Mouse (Mus musculus): ENCODE results near the gene Kctd12b.
"Not testable (repeated sequence)": the region's sequence is repeated elsewhere in the genome, so short reads cannot be mapped to it uniquely, and the experiment has no call there.

Kctd12b gene

DNA sequence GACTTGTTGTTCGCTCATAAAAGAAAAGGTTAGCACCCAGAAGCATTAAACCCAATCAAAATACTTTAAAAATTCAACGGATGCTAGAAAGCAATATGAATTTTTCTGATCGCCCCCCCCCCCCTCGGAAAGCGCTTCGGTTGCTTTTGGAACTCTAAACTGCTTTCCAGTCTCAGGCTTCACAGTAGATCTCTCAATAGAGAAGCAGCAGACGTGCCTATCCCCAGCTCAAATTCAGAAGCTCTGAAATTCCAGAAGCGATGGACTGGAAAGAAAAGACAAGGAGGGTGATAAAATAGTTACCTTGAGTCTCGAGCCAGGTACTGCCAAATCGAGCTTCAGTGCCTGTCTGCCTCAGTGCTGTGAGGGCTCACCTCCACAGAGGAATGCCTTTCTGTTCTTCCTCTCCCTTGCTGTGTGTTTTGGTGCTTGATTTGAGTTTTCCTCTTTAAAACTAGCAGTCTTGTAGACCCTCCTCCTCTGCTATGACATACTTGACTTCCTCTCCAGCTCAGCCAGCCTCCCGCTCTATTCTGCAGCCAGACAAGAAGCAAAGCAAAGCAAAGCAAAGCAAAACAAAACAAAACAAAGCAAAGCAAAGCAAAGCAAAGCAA is at the start of gene Kctd12b:
Kctd12b (minus strand) TSS at position 610 of the 614 bp plus-strand sequence.
- DNase-seq (ENCODE audit: low spot score in 2 of 2), result no peak

GRCm38 (mm10) chrX:153742493-153742892 is 46.3 kb upstream of the Kctd12b start:
- no peak for DNase-seq (ENCODE audit: low spot score in 2 of 2)

DNA sequence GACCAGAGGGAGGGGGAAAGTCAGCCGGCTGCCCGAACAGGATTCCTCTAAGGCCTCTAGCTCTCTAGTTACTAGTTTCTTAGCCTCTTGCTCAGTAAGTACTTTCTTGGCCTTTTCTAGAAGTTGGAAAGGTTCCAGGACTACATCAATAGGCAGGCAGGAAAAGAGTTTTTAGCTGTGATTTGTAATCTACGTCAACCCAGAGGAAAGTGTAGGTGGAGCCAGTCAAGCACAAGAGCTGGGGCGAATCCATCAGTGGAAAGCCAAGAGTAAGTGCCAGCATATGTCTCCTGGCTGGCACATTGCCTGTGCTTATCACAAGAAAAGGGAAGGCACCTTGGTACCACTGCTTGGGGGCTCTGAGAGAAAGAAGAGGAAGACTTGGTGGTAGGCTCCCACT is 39.5 kb upstream of the Kctd12b start:
- DNase-seq (ENCODE audit: low spot score in 2 of 2), result no peak

- DNase-seq (ENCODE audit: low spot score in 2 of 2), result no peak
These were observed 28.2 kb upstream of the Kctd12b start for GRCm38 (mm10) chrX:153724400-153724799.

DNA sequence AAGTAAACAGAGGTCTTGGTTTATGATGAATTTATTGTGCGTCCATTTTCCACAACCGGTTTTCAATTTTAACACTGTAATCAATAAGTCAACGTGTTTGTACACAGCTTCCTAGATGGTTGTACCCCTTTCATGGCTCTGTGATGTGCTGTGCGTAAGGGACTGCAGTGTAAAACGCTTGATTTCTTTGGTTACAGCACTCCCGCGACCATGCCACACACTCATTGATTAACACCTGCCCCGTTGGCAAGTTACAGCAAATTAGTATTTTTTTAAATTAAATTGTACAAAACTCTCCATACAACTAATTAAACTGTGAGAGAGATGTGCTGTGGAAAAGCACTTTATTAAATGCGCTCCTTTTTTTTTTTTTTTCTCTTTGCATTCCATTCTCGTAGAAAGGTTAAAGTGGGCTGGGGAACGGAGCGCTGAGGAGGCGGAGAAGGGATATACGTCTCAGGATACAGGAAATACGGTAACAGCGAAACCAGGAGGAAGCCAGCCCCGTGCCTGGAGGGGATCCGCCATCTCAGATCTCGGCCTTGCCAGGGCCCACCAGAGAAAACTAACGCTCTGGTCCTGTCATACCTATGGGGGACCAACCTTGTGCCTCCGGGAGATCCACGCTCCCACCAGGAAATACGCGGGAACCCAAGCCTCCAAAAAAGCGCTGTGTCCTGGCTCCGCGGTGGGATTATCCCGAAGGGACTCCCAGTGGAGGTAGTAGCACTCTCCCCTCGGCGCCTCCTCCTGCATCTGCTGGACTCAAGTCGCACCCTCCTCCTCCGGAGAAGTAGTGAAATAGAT is 27.1 kb upstream of the Kctd12b start, which contains the start of gene Nbdy:
Nbdy (plus strand) TSS at position 481 of the 807 bp plus-strand sequence.
- DNase-seq (ENCODE audit: low spot score in 2 of 2), result peak in 1 of 2 experiments; percentile 39

DNA sequence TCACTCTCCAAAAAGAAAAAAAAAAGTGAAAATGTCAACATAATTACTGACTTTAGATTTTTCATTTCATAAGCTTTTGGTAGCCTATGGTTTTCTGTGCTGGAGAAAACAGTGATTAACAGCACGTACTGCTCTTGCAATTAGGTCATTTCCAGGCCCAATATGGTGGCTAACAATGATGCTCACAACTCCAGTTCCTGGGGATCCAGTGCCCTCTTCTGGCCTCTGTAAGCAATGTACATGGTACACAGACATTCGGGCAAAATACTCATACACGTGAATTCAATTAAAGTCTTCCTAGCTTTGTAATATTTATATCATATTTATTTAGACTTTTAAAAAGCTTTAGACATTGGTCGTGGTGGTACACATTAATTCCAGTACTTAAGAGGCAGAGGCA is 23.4 kb upstream of the Kctd12b start:
- no peak for DNase-seq (ENCODE audit: low spot score in 2 of 2)

- no peak for DNase-seq (ENCODE audit: low spot score in 2 of 2)
These were observed 20.5 kb upstream of the Kctd12b start for GRCm38 (mm10) chrX:153716716-153717115.

DNA sequence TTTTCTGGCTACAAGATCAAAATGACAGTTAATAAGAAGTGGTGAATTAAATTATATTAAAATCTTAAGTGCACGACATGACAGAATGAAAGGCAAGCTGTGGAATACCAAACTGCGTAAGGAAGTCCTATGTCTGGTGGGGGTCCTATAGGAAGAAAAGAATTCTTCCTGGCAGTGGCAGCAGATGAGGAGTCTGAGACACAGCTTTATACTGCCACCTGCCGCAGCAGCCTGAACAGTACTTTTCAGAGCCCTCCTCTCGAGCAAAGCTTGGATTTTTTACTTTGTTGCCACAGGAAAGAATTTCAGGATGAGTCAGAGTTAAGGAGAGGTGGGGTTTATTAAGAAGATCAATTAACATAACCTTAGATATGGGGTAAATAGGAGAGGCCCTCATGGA is 11.5 kb upstream of the Kctd12b start:
- DNase-seq (ENCODE audit: low spot score in 2 of 2), result peak in 1 of 2 experiments; percentile 13

GRCm38 (mm10) chrX:153700463-153700862 is 4.3 kb upstream of the Kctd12b start:
- no peak for DNase-seq (ENCODE audit: low spot score in 2 of 2)

- DNase-seq (ENCODE audit: low spot score in 2 of 2), result not testable (repeated sequence)
These were observed 28.0 kb downstream of the Kctd12b start for GRCm38 (mm10) chrX:153668233-153668632.

DNA sequence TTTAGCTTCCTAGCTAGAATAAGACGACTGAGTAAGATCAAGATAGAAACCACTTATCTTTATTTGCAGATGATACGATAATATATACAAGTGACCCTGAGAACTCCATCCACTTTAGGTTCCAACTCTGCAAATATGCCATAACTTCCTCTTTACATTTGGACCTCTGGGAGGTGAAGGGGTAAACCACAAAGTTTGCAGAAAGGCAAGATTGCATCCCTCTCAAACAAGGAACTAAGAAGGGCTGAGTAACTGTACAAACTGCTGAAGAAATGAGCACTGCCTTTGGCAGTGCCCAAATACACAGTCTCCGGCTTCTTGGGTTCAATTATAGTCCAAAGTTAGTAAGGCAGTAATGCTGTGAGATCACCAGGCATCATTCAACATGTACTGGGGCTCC is 31.3 kb downstream of the Kctd12b start:
- DNase-seq (ENCODE audit: low spot score in 2 of 2), result no peak

GRCm38 (mm10) chrX:153656949-153657348 is 39.2 kb downstream of the Kctd12b start:
- DNase-seq (ENCODE audit: low spot score in 2 of 2), result no peak

DNA sequence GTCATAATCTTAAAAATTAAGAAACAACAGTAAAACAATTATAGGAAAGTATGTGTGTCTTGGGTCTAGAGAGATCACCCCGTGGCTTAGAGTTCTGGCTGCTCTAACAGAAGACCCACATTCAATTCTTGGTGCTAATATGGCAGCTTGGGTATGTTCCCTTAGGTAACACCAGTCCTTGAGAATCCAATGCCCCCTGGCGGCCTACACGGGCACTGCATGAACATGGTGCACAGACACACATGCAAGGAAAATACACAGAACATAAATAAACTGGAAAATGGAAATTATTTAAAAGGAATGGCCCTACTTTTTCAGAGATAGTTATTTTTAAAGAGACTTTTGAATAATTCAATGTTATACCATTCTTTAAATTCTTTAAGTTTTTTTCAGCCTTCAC is 55.6 kb downstream of the Kctd12b start:
- peak in 1 of 2 experiments; percentile 6 for DNase-seq (ENCODE audit: low spot score in 2 of 2)

DNA sequence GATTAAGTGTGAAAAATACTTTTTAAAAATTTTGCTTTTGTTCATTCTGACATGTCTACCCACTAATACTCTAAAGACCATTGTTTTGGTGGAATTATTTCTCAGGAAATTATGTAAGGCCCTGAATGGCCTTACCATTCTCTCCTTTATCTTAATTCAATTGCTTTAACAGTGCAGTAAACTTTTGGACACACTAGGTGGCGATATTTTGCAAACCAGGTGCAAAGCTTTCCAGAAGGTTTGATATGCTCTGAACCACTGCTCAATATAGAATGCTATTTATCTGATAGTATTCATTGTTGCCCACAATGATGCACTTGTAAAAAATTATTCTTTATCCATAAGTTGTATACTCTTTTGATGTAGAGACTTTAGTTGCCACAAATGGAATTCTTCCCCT is 59.9 kb downstream of the Kctd12b start:
- no peak for DNase-seq (ENCODE audit: low spot score in 2 of 2)

Measured in cerebellum, postnatal 4 days (tissue).